Mouse (Mus musculus) hindbrain, embryonic 10.5 days (tissue): Measurements from ENCODE around the gene Rin1. TPM values are rescaled to one million over a fixed set of nuclear protein-coding genes. Genes with fewer than 3 reads are reported as not detected.
"Not testable (repeated sequence)": the region's sequence is repeated elsewhere in the genome, so short reads cannot be mapped to it uniquely, and the experiment has no call there.

Experiments used
- DNase-seq: peaks from one replicate; pipeline ENCODE4 v3.0.0-alpha.2; 2017; ENCODE audit warnings: low spot score
- H3K27ac ChIP-seq: fragments of 300-500 bp; sonication (generic); 2 replicates; pipeline ENCODE4 v1.5.1; 2016; ENCODE audit warnings: mild to moderate bottlenecking, moderate library complexity
- H3K27me3 ChIP-seq: fragments of 300-500 bp; sonication (generic); 2 replicates; pipeline ENCODE4 v1.6.1; 2016; ENCODE audit warnings: mild to moderate bottlenecking; ENCODE audit not compliant: poor library complexity, insufficient read depth, severe bottlenecking
- H3K36me3 ChIP-seq: fragments of 300-500 bp; sonication (generic); 2 replicates; pipeline ENCODE4 v1.6.1; 2016; ENCODE audit warnings: mild to moderate bottlenecking, moderate library complexity
- H3K4me1 ChIP-seq: fragments of 300-500 bp; sonication (generic); replicated peaks from 2 replicates; pipeline ENCODE4 v1.6.1; 2016; ENCODE audit warnings: mild to moderate bottlenecking
- H3K4me3 ChIP-seq: fragments of 300-500 bp; sonication (generic); 2 replicates; pipeline ENCODE4 v1.5.1; 2016; ENCODE audit warnings: mild to moderate bottlenecking, moderate library complexity
- H3K9me3 ChIP-seq: fragments of 300-500 bp; sonication (generic); 2 replicates; pipeline ENCODE4 v1.6.1; 2016; ENCODE audit warnings: mild to moderate bottlenecking, moderate library complexity
- WGBS: fragments of 180-500 bp; shearing (Covaris S2); methylation state at CpG from one replicate; pipeline ENCODE4 v1.1.7; 2016; 5-methylcytosine and 5-hydroxymethylcytosine counted together
- polyA plus RNA-seq: library from polyadenylated mRNA; unstranded; fragments of >200 nt; fragmentation: Nextera tagmentation; extraction: Ambion mirVana; gene quantifications from 2 replicates; pipeline ENCODE4 v1.2.1, GENCODE M21; 2016

The Rin1 gene
- polyA plus RNA-seq, result 2.3 and 3.0 TPM in 2 replicates

- 18% methylated on average over 14 of the region's 14 CpGs for WGBS
- Histone ChIP-seq H3K27me3 (peaks cover 62% of the 10 kb centered on the region), H3K27ac (peak within 1 kb of the TSS; percentile 41), H3K4me1 (peaks cover 48% of the 10 kb centered on the region), H3K4me3 (peak within 1 kb of the TSS; percentile 38), H3K36me3 (peaks cover 46% of the 10 kb centered on the region), H3K9me3 (no peaks in the 10 kb centered on the region)
- peak; percentile 62 for DNase-seq
Measured at GRCm38 (mm10) chr19:5050047-5050905, at the start of gene Rin1. Rin1 (plus strand) TSS chr19:5050481.

GRCm38 (mm10) chr19:5001666-5002406 lies 48.4 kb upstream of the Rin1 start:
- DNase-seq, result peak; percentile 88
- H3K4me3 ChIP-seq, result peak overlapping the region; percentile 50

GRCm38 (mm10) chr19:5003644-5004043 lies 46.6 kb upstream of the Rin1 start:
- H3K36me3 ChIP-seq, DNase-seq, H3K9me3 ChIP-seq, H3K4me3 ChIP-seq, H3K27ac ChIP-seq: not testable (repeated sequence)
- H3K4me1 ChIP-seq, result peaks cover 13% of the 10 kb centered on the region
- peaks cover 29% of the 10 kb centered on the region for H3K27me3 ChIP-seq
- WGBS, result 64% methylated on average over 2 of the region's 2 CpGs

More at GRCm38 (mm10) chr19:5001666-5002406, 48.4 kb upstream of the Rin1 start:
- Histone ChIP-seq H3K4me1 (peaks cover 13% of the 10 kb centered on the region), H3K36me3 (no peaks in the 10 kb centered on the region), H3K27me3 (peaks cover 38% of the 10 kb centered on the region), H3K9me3 (0 out of 2 replicates have a peak, but pooled peaks cover 9% of the 10 kb centered on the region), H3K27ac (peak overlapping the region; percentile 80)
- under 1% methylated on average over 39 of the region's 39 CpGs for WGBS

GRCm38 (mm10) chr19:5004925-5005324 lies 45.4 kb upstream of the Rin1 start:
- Histone ChIP-seq H3K4me1 (peaks cover 13% of the 10 kb centered on the region), H3K27me3 (peaks cover 18% of the 10 kb centered on the region; the same call in 1 of the 2 replicates), H3K9me3 (0 out of 2 replicates have a peak, but pooled peaks cover 9% of the 10 kb centered on the region), H3K4me3 (no peak overlapping the region), H3K27ac (no peak overlapping the region), H3K36me3 (no peaks in the 10 kb centered on the region)
- DNase-seq, result no peak
- WGBS, result 66% methylated on average over 4 of the region's 4 CpGs

GRCm38 (mm10) chr19:5013138-5013537 lies 37.1 kb upstream of the Rin1 start:
- DNase-seq, result no peak
- 78% methylated on average over 8 of the region's 8 CpGs for WGBS
- Histone ChIP-seq H3K27me3 (0 out of 2 replicates have a peak, but pooled peaks cover 3% of the 10 kb centered on the region), H3K27ac (no peak overlapping the region), H3K36me3 (no peaks in the 10 kb centered on the region), H3K4me1 (peaks cover 11% of the 10 kb centered on the region), H3K4me3 (no peak overlapping the region), H3K9me3 (no peaks in the 10 kb centered on the region)

- 21% methylated on average over 8 of the region's 8 CpGs for WGBS
- DNase-seq, result peak; percentile 40
- no peak overlapping the region for H3K4me3 ChIP-seq
Measured at GRCm38 (mm10) chr19:5014961-5015398, 35.3 kb upstream of the Rin1 start.

GRCm38 (mm10) chr19:5016221-5016742 lies 34.0 kb upstream of the Rin1 start:
- DNase-seq, result no peak
- 45% methylated on average over 10 of the region's 10 CpGs for WGBS
- Histone ChIP-seq H3K36me3 (no peaks in the 10 kb centered on the region), H3K4me1 (peaks cover 11% of the 10 kb centered on the region), H3K9me3 (no peaks in the 10 kb centered on the region), H3K4me3 (0 out of 2 replicates have a peak overlapping the region, but pooled peaks have one; percentile 11), H3K27me3 (0 out of 2 replicates have a peak, but pooled peaks cover 3% of the 10 kb centered on the region), H3K27ac (peak overlapping the region; percentile 45; the same call in 1 of the 2 replicates)

More at GRCm38 (mm10) chr19:5014961-5015398, 35.3 kb upstream of the Rin1 start:
- Histone ChIP-seq H3K4me1 (peaks cover 11% of the 10 kb centered on the region), H3K36me3 (no peaks in the 10 kb centered on the region), H3K9me3 (no peaks in the 10 kb centered on the region), H3K27ac (no peak overlapping the region), H3K27me3 (0 out of 2 replicates have a peak, but pooled peaks cover 3% of the 10 kb centered on the region)

- DNase-seq, result peak; percentile 80
- Histone ChIP-seq H3K4me3 (0 out of 2 replicates have a peak overlapping the region, but pooled peaks have one; percentile 11), H3K4me1 (peaks cover 11% of the 10 kb centered on the region), H3K27me3 (0 out of 2 replicates have a peak, but pooled peaks cover 3% of the 10 kb centered on the region), H3K27ac (peak overlapping the region; percentile 45; the same call in 1 of the 2 replicates), H3K36me3 (no peaks in the 10 kb centered on the region), H3K9me3 (no peaks in the 10 kb centered on the region)
- WGBS, result 23% methylated on average over 12 of the region's 12 CpGs
Measured at GRCm38 (mm10) chr19:5016782-5017181, 33.5 kb upstream of the Rin1 start.

GRCm38 (mm10) chr19:5017611-5018010 lies 32.7 kb upstream of the Rin1 start:
- Histone ChIP-seq H3K4me1 (peaks cover 11% of the 10 kb centered on the region), H3K36me3 (no peaks in the 10 kb centered on the region), H3K4me3 (no peak overlapping the region), H3K27me3 (0 out of 2 replicates have a peak, but pooled peaks cover 3% of the 10 kb centered on the region), H3K27ac (no peak overlapping the region), H3K9me3 (no peaks in the 10 kb centered on the region)
- WGBS, result 85% methylated on average over 4 of the region's 4 CpGs
- no peak for DNase-seq

GRCm38 (mm10) chr19:5018191-5018590 lies 32.1 kb upstream of the Rin1 start:
- Histone ChIP-seq H3K27ac (no peak overlapping the region), H3K4me1 (peaks cover 11% of the 10 kb centered on the region), H3K27me3 (0 out of 2 replicates have a peak, but pooled peaks cover 3% of the 10 kb centered on the region), H3K4me3 (no peak overlapping the region), H3K9me3 (no peaks in the 10 kb centered on the region), H3K36me3 (no peaks in the 10 kb centered on the region)
- DNase-seq, result no peak
- 74% methylated on average over 3 of the region's 3 CpGs for WGBS

- no peak for DNase-seq
Measured at GRCm38 (mm10) chr19:5021416-5021815, 28.9 kb upstream of the Rin1 start.

More at GRCm38 (mm10) chr19:5021416-5021815, 28.9 kb upstream of the Rin1 start:
- Histone ChIP-seq H3K4me1 (peaks cover 21% of the 10 kb centered on the region), H3K27me3 (0 out of 2 replicates have a peak, but pooled peaks cover 3% of the 10 kb centered on the region), H3K9me3 (no peaks in the 10 kb centered on the region), H3K36me3 (peaks cover 6% of the 10 kb centered on the region), H3K27ac (no peak overlapping the region), H3K4me3 (no peak overlapping the region)
- 96% methylated on average over 2 of the region's 2 CpGs for WGBS
